Mouse (Mus musculus): ENCODE results near the gene Rab3c. TPM values are rescaled to one million over a fixed set of nuclear protein-coding genes. Genes with fewer than 3 reads are reported as not detected.
A peak's percentile ranks its signal among the peaks of the same experiment; 100 is the strongest.

The Rab3c gene
- polyA plus RNA-seq, 1 experiment from 2014 or later: 206 TPM

DNA sequence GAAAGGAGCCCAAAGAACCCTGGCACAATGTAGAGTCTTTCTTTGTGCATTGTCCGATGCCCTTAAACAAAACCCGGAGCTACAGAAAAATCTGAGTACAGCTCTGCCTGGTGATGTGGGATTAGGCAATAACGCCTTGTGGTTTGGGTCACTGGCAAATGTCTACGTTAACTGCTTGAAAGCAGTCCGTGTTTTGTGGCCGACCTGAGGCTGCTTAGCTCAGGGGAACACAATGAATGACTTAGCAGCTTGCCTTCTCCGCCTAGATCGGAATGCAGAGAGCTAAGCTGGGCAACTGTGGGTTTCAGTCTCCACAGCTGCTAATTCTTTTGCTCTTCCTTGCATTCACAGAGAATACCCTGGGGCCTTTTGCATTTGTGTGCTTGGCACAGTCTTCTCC lies 226.3 kb downstream of the Rab3c start:
- ATAC-seq: no peak
- H3K9me3 ChIP-seq (ENCODE audit: control insufficient read depth, low read length): no peaks in the 10 kb centered on the region
- no peaks in the 10 kb centered on the region for H3K27me3 ChIP-seq (replicated peaks; ENCODE audit: control insufficient read depth, insufficient read depth, low read length)
- no peak overlapping the region for H3K4me3 ChIP-seq (ENCODE audit: low read length)
- no peak overlapping the region for H3K4me2 ChIP-seq (ENCODE audit: low read length)
- H3K4me1 ChIP-seq (ENCODE audit: control insufficient read depth, insufficient read depth, low read depth, low read length): no peaks in the 10 kb centered on the region
- H3K27ac ChIP-seq (ENCODE audit: low read depth, low read length): no peak overlapping the region
- 63% methylated on average over 8 of the region's 8 CpGs for WGBS
- no peaks in the 10 kb centered on the region for H3K36me3 ChIP-seq (ENCODE audit: control insufficient read depth, insufficient read depth, low read length)
- no peak overlapping the region for H3K9ac ChIP-seq (ENCODE audit: low read depth, low read length)

GRCm38 (mm10) chr13:110048767-110049434 lies 231.9 kb downstream of the Rab3c start:
- no peak overlapping the region for H3K4me2 ChIP-seq (ENCODE audit: low read length)
- H3K4me3 ChIP-seq (ENCODE audit: low read length): no peak overlapping the region
- H3K36me3 ChIP-seq (ENCODE audit: control insufficient read depth, insufficient read depth, low read length): no peaks in the 10 kb centered on the region
- no peak overlapping the region for H3K9ac ChIP-seq (ENCODE audit: low read depth, low read length)
- H3K9me3 ChIP-seq (ENCODE audit: control insufficient read depth, low read length): no peaks in the 10 kb centered on the region
- no peaks in the 10 kb centered on the region for H3K27me3 ChIP-seq (replicated peaks; ENCODE audit: control insufficient read depth, insufficient read depth, low read length)
- 67% methylated on average over 5 of the region's 5 CpGs for WGBS
- no peak overlapping the region for H3K27ac ChIP-seq (ENCODE audit: low read depth, low read length)
- H3K4me1 ChIP-seq (ENCODE audit: control insufficient read depth, insufficient read depth, low read depth, low read length): no peaks in the 10 kb centered on the region
- ATAC-seq: peak; percentile 42; the same call in 1 of the 2 replicates

DNA sequence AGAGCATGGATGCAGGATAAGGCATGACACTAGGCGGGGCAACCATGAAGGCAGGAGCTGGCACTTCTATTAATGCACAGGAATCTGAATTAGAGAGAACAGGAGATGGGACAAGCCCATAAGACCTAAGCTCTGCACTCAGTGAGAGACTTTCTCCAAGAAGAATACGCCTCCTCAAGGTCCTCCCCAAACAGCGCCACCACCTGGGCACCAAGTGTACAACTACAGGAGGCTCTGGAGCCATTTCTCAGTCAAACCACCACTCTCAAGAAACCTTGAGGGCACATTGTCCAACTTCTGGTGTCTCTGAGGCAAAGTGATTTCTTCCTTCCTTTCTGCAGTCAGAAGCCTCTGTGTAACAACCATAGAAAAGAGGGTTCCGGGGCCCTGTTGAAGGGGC lies 236.4 kb downstream of the Rab3c start:
- H3K36me3 ChIP-seq (ENCODE audit: control insufficient read depth, insufficient read depth, low read length): no peaks in the 10 kb centered on the region
- H3K4me2 ChIP-seq (ENCODE audit: low read length): no peak overlapping the region
- no peak overlapping the region for H3K9ac ChIP-seq (ENCODE audit: low read depth, low read length)
- H3K4me1 ChIP-seq (ENCODE audit: control insufficient read depth, insufficient read depth, low read depth, low read length): no peaks in the 10 kb centered on the region
- H3K27ac ChIP-seq (ENCODE audit: low read depth, low read length): no peak overlapping the region
- 69% methylated on average over 4 of the region's 4 CpGs for WGBS
- H3K9me3 ChIP-seq (ENCODE audit: control insufficient read depth, low read length): no peaks in the 10 kb centered on the region
- ATAC-seq: no peak
- no peak overlapping the region for H3K4me3 ChIP-seq (ENCODE audit: low read length)
- no peaks in the 10 kb centered on the region for H3K27me3 ChIP-seq (replicated peaks; ENCODE audit: control insufficient read depth, insufficient read depth, low read length)

DNA sequence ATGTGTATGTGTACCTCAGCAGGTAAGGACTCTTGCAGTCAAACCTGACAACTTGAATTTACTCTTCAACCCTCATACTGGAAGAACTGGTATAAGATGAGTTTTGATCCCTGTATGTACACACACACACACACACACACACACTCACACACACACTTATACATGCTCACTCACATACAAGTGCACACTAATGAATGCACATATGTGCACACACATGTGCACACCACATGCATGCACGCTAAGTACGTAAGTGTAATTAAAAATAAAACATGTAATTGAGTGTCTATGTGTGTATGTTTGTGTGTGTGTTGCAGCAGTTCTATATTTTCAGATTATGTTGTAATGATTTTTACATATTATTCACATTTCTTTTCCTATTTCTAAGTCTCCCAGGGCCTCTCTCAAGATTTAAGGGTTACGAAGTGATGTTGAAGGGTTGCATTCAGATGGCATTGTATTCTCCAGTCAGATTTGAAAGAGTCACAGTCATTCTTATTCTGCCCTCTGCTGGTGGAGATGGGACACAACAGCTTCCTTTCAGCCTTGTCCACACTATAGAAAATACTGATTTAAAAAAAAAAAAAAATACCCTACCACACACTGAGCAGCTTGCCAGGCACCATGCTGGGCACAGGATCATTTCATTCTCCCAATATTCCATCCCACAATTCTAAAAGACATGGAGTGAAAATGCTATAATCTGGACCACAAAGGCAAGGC lies 240.9 kb downstream of the Rab3c start:
- Histone ChIP-seq H3K27me3 (replicated peaks; ENCODE audit: control insufficient read depth, insufficient read depth, low read length) (no peaks in the 10 kb centered on the region), H3K4me3 (ENCODE audit: low read length) (no peak overlapping the region), H3K36me3 (ENCODE audit: control insufficient read depth, insufficient read depth, low read length) (no peaks in the 10 kb centered on the region), H3K4me1 (ENCODE audit: control insufficient read depth, insufficient read depth, low read depth, low read length) (no peaks in the 10 kb centered on the region), H3K27ac (ENCODE audit: low read depth, low read length) (no peak overlapping the region), H3K9me3 (ENCODE audit: control insufficient read depth, low read length) (no peaks in the 10 kb centered on the region), H3K9ac (ENCODE audit: low read depth, low read length) (no peak overlapping the region), H3K4me2 (ENCODE audit: low read length) (no peak overlapping the region)
- peak; percentile 60; the same call in 1 of the 2 replicates for ATAC-seq
- 78% methylated on average over 3 of the region's 3 CpGs for WGBS

DNA sequence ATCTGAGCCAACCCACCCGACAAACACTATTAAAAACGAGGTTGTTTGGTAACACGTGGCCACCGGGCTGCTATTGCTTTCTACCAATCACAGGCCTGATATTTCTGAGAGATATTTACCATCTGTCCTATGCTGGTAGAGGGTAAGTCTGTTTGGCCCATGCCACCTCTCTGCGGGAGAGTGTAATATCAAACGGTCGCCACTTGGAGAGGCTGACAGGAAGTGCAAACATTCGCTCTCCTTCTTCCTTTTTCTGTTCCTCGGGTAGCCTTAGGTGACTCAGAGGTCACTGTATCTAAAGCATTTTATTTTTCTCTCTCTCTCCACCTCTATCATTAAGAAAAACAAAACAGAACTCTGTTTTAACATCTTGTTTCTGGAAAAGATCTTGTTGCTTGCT lies 241.6 kb downstream of the Rab3c start:
- Histone ChIP-seq H3K9me3 (ENCODE audit: control insufficient read depth, low read length) (no peaks in the 10 kb centered on the region), H3K9ac (ENCODE audit: low read depth, low read length) (no peak overlapping the region)
- no peak for ATAC-seq

GRCm38 (mm10) chr13:110038521-110038920 lies 242.3 kb downstream of the Rab3c start:
- Histone ChIP-seq H3K36me3 (ENCODE audit: control insufficient read depth, insufficient read depth, low read length) (no peaks in the 10 kb centered on the region), H3K9me3 (ENCODE audit: control insufficient read depth, low read length) (no peaks in the 10 kb centered on the region), H3K4me2 (ENCODE audit: low read length) (no peak overlapping the region), H3K4me1 (ENCODE audit: control insufficient read depth, insufficient read depth, low read depth, low read length) (no peaks in the 10 kb centered on the region), H3K27ac (ENCODE audit: low read depth, low read length) (no peak overlapping the region), H3K9ac (ENCODE audit: low read depth, low read length) (no peak overlapping the region), H3K4me3 (ENCODE audit: low read length) (no peak overlapping the region), H3K27me3 (replicated peaks; ENCODE audit: control insufficient read depth, insufficient read depth, low read length) (no peaks in the 10 kb centered on the region)
- ATAC-seq: no peak
- 97% methylated on average over 3 of the region's 3 CpGs for WGBS

More for the DNA sequence above, 241.6 kb downstream of the Rab3c start:
- Histone ChIP-seq H3K4me3 (ENCODE audit: low read length) (no peak overlapping the region), H3K4me1 (ENCODE audit: control insufficient read depth, insufficient read depth, low read depth, low read length) (no peaks in the 10 kb centered on the region), H3K27me3 (replicated peaks; ENCODE audit: control insufficient read depth, insufficient read depth, low read length) (no peaks in the 10 kb centered on the region), H3K4me2 (ENCODE audit: low read length) (no peak overlapping the region), H3K27ac (ENCODE audit: low read depth, low read length) (no peak overlapping the region), H3K36me3 (ENCODE audit: control insufficient read depth, insufficient read depth, low read length) (no peaks in the 10 kb centered on the region)
- 78% methylated on average over 9 of the region's 9 CpGs for WGBS

DNA sequence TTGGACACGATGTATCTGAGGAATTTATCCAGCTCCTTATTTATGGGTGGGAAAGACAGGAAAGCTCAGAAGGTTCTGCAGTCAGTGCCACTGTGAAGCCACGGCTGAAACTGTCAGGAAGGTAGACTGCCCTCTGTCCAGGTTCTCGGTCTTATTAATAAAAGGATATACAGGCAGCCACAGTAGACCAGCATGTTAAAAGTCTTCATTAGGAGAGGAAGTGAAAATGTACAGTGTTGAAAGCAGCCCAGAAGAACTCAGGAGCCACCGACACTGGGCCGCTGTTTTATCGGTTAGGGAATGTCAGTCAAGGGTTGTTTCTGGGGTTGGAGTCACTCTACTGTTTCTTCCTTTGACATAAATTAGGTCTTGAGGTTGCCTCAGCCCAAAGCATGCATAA lies 245.9 kb downstream of the Rab3c start:
- Histone ChIP-seq H3K27ac (ENCODE audit: low read depth, low read length) (no peak overlapping the region), H3K9me3 (ENCODE audit: control insufficient read depth, low read length) (no peaks in the 10 kb centered on the region), H3K36me3 (ENCODE audit: control insufficient read depth, insufficient read depth, low read length) (no peaks in the 10 kb centered on the region), H3K4me3 (ENCODE audit: low read length) (no peak overlapping the region), H3K9ac (ENCODE audit: low read depth, low read length) (no peak overlapping the region), H3K27me3 (replicated peaks; ENCODE audit: control insufficient read depth, insufficient read depth, low read length) (no peaks in the 10 kb centered on the region), H3K4me1 (ENCODE audit: control insufficient read depth, insufficient read depth, low read depth, low read length) (no peaks in the 10 kb centered on the region), H3K4me2 (ENCODE audit: low read length) (no peak overlapping the region)
- 85% methylated on average over 6 of the region's 6 CpGs for WGBS
- ATAC-seq: no peak

GRCm38 (mm10) chr13:110034041-110034440 lies 246.8 kb downstream of the Rab3c start:
- Histone ChIP-seq H3K9me3 (ENCODE audit: control insufficient read depth, low read length) (no peaks in the 10 kb centered on the region), H3K27ac (ENCODE audit: low read depth, low read length) (no peak overlapping the region), H3K36me3 (ENCODE audit: control insufficient read depth, insufficient read depth, low read length) (no peaks in the 10 kb centered on the region), H3K4me3 (ENCODE audit: low read length) (no peak overlapping the region), H3K9ac (ENCODE audit: low read depth, low read length) (no peak overlapping the region), H3K4me2 (ENCODE audit: low read length) (no peak overlapping the region), H3K27me3 (replicated peaks; ENCODE audit: control insufficient read depth, insufficient read depth, low read length) (no peaks in the 10 kb centered on the region), H3K4me1 (ENCODE audit: control insufficient read depth, insufficient read depth, low read depth, low read length) (no peaks in the 10 kb centered on the region)
- no peak for ATAC-seq
- 86% methylated on average over 7 of the region's 7 CpGs for WGBS

DNA sequence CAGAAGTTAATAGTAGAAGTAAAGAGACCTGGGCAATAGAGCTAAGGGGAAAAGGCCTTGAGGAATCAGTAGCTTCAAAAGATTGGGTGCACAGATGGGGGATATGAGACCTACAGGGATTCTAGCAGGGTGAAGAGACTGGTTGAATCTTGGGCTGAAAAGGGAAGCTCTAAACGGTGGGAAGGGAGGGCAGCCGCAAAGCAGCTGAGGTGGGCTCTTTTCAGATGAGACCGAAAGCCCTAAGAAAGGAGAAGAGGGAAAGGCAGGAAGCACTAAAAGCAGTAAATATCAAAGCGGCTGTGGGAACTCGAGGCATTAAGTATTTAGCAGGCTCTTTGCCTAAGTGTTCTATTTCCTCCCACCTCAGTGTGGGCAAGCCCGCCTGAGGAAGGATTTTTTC lies 248.9 kb downstream of the Rab3c start:
- Histone ChIP-seq H3K9ac (ENCODE audit: low read depth, low read length) (no peak overlapping the region), H3K4me2 (ENCODE audit: low read length) (no peak overlapping the region), H3K9me3 (ENCODE audit: control insufficient read depth, low read length) (no peaks in the 10 kb centered on the region), H3K27me3 (replicated peaks; ENCODE audit: control insufficient read depth, insufficient read depth, low read length) (no peaks in the 10 kb centered on the region), H3K36me3 (ENCODE audit: control insufficient read depth, insufficient read depth, low read length) (no peaks in the 10 kb centered on the region), H3K27ac (ENCODE audit: low read depth, low read length) (no peak overlapping the region), H3K4me1 (ENCODE audit: control insufficient read depth, insufficient read depth, low read depth, low read length) (no peaks in the 10 kb centered on the region), H3K4me3 (ENCODE audit: low read length) (no peak overlapping the region)
- no peak for ATAC-seq
- 35% methylated on average over 6 of the region's 6 CpGs for WGBS
